In the genomic region with DNA sequence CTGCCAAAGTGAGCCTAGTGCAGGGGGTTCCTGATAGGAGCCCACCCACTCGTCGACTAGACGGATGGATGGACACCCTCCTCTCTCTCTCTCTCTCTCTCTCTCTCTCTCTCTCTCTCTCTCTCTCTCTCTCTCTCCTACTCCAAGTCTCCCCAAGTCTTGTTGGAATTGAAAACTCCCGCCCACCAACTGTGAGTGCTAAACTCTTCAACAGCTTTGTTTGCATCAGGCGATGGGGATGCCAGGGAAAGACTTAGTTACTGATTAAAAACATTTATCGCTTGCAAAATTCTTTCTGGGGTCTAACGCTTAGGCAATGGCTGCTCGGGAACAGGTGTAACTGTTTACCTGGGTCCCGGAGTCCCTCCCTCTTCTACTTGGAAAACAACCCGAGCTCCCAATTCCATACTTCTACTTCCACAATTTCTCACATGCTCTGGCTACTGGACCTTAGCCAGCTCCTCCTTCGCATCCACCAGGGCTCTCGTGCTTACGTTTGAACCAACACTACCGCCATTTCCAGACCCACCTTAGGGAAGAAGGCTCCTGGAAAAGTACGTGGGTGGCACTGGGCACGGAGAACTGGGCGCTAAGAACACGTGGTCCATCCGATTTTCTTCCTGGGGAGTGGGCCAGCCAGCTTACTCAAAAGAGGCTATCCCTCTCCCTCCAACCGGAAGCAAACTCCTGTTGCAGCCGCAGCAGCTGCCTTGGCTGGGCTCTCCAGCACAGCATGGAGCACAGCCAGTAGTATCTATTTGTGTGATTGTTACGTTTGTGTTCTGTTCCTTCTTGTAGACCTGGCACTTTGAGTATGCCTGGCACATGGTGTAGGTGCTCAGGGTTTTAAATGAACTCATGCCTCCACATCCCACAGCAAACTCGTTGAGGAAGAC, we compare ENCODE assay signal across 9 mouse cellular contexts. TPM values are rescaled to one million over a fixed set of nuclear protein-coding genes. Genes with fewer than 3 reads are reported as not detected.
DNase-seq lines count a peak whose midpoint lies in the region; ATAC-seq lines count a peak whose summit lies in the region.
"Had no signal": no experiment of that assay in that cellular context is flagged by ENCODE, and none has a peak within 500 bp of the region (broad histone marks: within the 10 kb centered on the region; RNA-seq: fewer than 3 reads in every experiment).

No protein-coding gene starts in this region.

- intact Hi-C loops in heart, postnatal 10 days (cut with DNase I) = no loop called here

- peaks cover 36% of the 10 kb centered on the region for H3K4me1 ChIP-seq in embryonic facial prominence, embryonic 12.5 days
- H3K4me1 ChIP-seq in limb, embryonic 13.5 days = peaks cover 36% of the 10 kb centered on the region

- peak; percentile 59 for DNase-seq in layer of hippocampus, adult 9-11 months
- no peak for DNase-seq in layer of hippocampus, postnatal 14 days (ENCODE audit: low spot score in 2 of 2)
- peak; percentile 56 to 60 for DNase-seq in heart, postnatal 10 days
- DNase-seq in right cerebral cortex, postnatal 25 days = peak; percentile 82
- no peak for DNase-seq in urinary bladder, adult 18-20 months (ENCODE audit: low spot score in 2 of 2)
- DNase-seq in ovary, postnatal 14 days (ENCODE audit: low spot score) = no peak

- no peak for ATAC-seq in embryonic facial prominence, embryonic 12.5 days (ENCODE audit: insufficient number of reproducible peaks, insufficient read depth, low FRiP score, low TSS enrichment)
- ATAC-seq in limb, embryonic 13.5 days (ENCODE audit: low FRiP score, low read depth) = 0 out of 2 replicates have a peak, but pooled peaks have one; percentile 24

- peaks cover 44% of the 10 kb centered on the region for H3K27me3 ChIP-seq in embryonic facial prominence, embryonic 12.5 days
- peaks cover 73% of the 10 kb centered on the region for H3K27me3 ChIP-seq in limb, embryonic 13.5 days

- H3K9ac ChIP-seq in embryonic facial prominence, embryonic 12.5 days = peak overlapping the region; percentile 4; the same call in 1 of the 2 replicates
- peak overlapping the region; percentile 56 for H3K9ac ChIP-seq in limb, embryonic 13.5 days

- peak overlapping the region; percentile 23 for H3K4me3 ChIP-seq in embryonic facial prominence, embryonic 12.5 days
- H3K4me3 ChIP-seq in limb, embryonic 13.5 days = peak overlapping the region; percentile 37

- peak overlapping the region; percentile 46 for H3K4me2 ChIP-seq in embryonic facial prominence, embryonic 12.5 days (replicated peaks)
- H3K4me2 ChIP-seq in limb, embryonic 13.5 days (replicated peaks) = peak overlapping the region; percentile 61

- no peaks in the 10 kb centered on the region for H3K9me3 ChIP-seq in embryonic facial prominence, embryonic 12.5 days
- no peaks in the 10 kb centered on the region for H3K9me3 ChIP-seq in limb, embryonic 13.5 days

- H3K27ac ChIP-seq in embryonic facial prominence, embryonic 12.5 days = peak overlapping the region; percentile 23; the same call in 1 of the 2 replicates
- H3K27ac ChIP-seq in limb, embryonic 13.5 days = no peak overlapping the region

- WGBS in embryonic facial prominence, embryonic 12.5 days = 18% methylated on average over 23 of the region's 23 CpGs
- 12% methylated on average over 20 of the region's 23 CpGs for WGBS in limb, embryonic 13.5 days

- H3K36me3 ChIP-seq in embryonic facial prominence, embryonic 12.5 days = no peaks in the 10 kb centered on the region
- H3K36me3 ChIP-seq in limb, embryonic 13.5 days = no peaks in the 10 kb centered on the region

RNA-seq across cellular contexts. Expression of a gene that starts 8.8 kb away (rescaled TPM):
- total RNA-seq in layer of hippocampus, postnatal 14 days (2021) = 10 to 100 TPM; 14.3 to 14.7 TPM
- 0.64 and 0.76 TPM in 2 replicates for polyA plus RNA-seq in embryonic facial prominence, embryonic 12.5 days (2016; fragmentation: Nextera tagmentation; extraction: Ambion mirVana)
- total RNA-seq in heart, postnatal 10 days (2021) = not detected
- polyA plus RNA-seq in limb, embryonic 13.5 days (2015; fragmentation: Nextera tagmentation; extraction: Ambion mirVana) = 0.65 and 0.80 TPM in 2 replicates
- total RNA-seq: hematopoietic stem cell, adult 5-6 weeks had no signal

RNA-seq across cellular contexts. Expression of a gene that starts 20.1 kb away (rescaled TPM):
- total RNA-seq in layer of hippocampus, postnatal 14 days (2021) = 10 to 100 TPM; 71.2 to 78.5 TPM
- polyA plus RNA-seq in embryonic facial prominence, embryonic 12.5 days (2016; fragmentation: Nextera tagmentation; extraction: Ambion mirVana) = 32.5 and 33.5 TPM in 2 replicates
- 10 to 100 TPM; 38.6 to 39.5 TPM for total RNA-seq in heart, postnatal 10 days (2021)
- 37.5 and 37.7 TPM in 2 replicates for polyA plus RNA-seq in limb, embryonic 13.5 days (2015; fragmentation: Nextera tagmentation; extraction: Ambion mirVana)

RNA-seq across cellular contexts. Expression of a gene that starts 20.3 kb away (rescaled TPM):
- total RNA-seq in layer of hippocampus, postnatal 14 days (2021) = 10 to 100 TPM; 53.3 to 62.5 TPM
- 2.5 and 3.1 TPM in 2 replicates for polyA plus RNA-seq in embryonic facial prominence, embryonic 12.5 days (2016; fragmentation: Nextera tagmentation; extraction: Ambion mirVana)
- total RNA-seq in heart, postnatal 10 days (2021) = under 1 TPM; 0.38 to 0.52 TPM
- 0.83 and 0.97 TPM in 2 replicates for polyA plus RNA-seq in limb, embryonic 13.5 days (2015; fragmentation: Nextera tagmentation; extraction: Ambion mirVana)
- total RNA-seq: hematopoietic stem cell, adult 5-6 weeks had no signal

RNA-seq across cellular contexts. Expression of a gene that starts 23.3 kb away (rescaled TPM):
- 10 to 100 TPM; 56.0 to 62.2 TPM for total RNA-seq in layer of hippocampus, postnatal 14 days (2021)
- polyA plus RNA-seq in embryonic facial prominence, embryonic 12.5 days (2016; fragmentation: Nextera tagmentation; extraction: Ambion mirVana) = 61.1 and 64.6 TPM in 2 replicates
- total RNA-seq in heart, postnatal 10 days (2021) = 10 to 100 TPM; 39.7 to 40.1 TPM
- polyA plus RNA-seq in limb, embryonic 13.5 days (2015; fragmentation: Nextera tagmentation; extraction: Ambion mirVana) = 70.1 and 71.8 TPM in 2 replicates

RNA-seq across cellular contexts. Expression of a gene that starts 47.2 kb away (rescaled TPM):
- total RNA-seq in layer of hippocampus, postnatal 14 days (2021) = 10 to 100 TPM; 25.2 to 27.0 TPM
- 101 and 104 TPM in 2 replicates for polyA plus RNA-seq in embryonic facial prominence, embryonic 12.5 days (2016; fragmentation: Nextera tagmentation; extraction: Ambion mirVana)
- total RNA-seq in heart, postnatal 10 days (2021) = 100 to 1,000 TPM; 171 to 173 TPM
- 85.1 and 86.4 TPM in 2 replicates for polyA plus RNA-seq in limb, embryonic 13.5 days (2015; fragmentation: Nextera tagmentation; extraction: Ambion mirVana)

Comparison
In these comparisons a context has a peak if more than half of its experiments do, and no peak if none do; other contexts are left out.
1. DNase-seq: peak in layer of hippocampus, adult 9-11 months (single experiment), heart, postnatal 10 days (2 of 2) and right cerebral cortex, postnatal 25 days (single experiment); none in layer of hippocampus, postnatal 14 days (0 of 2), urinary bladder, adult 18-20 months (0 of 2) and ovary, postnatal 14 days (single experiment).
2. RNA of a gene that starts 8.8 kb away (total RNA-seq): 14.3 to 14.7 TPM in layer of hippocampus, postnatal 14 days; not detected in heart, postnatal 10 days; every median in the first group is over 10 times any median in the second.
3. RNA of a gene that starts 20.3 kb away (total RNA-seq): 53.3 to 62.5 TPM in layer of hippocampus, postnatal 14 days; 0.38 to 0.52 TPM in heart, postnatal 10 days; every median in the first group is over 10 times any median in the second.